Mouse (Mus musculus) small intestine, adult 2 months (tissue): ENCODE data around the gene Dst.

Source experiments
- CTCF ChIP-seq: fragments of 200-500 bp; IDR thresholded peaks from 2 replicates; pipeline ENCODE4 v1.5.1; 2012; ENCODE audit warnings: low read depth, mild to moderate bottlenecking, control low read depth, inconsistent platforms, low read length, moderate library complexity, mixed read lengths; ENCODE audit not compliant: insufficient replicate concordance, insufficient read length; ENCODE audit errors: extremely low read depth
- POLR2A ChIP-seq: fragments of 200-500 bp; IDR thresholded peaks from 2 replicates; pipeline ENCODE4 v1.6.1; 2012; ENCODE audit warnings: low read depth, mild to moderate bottlenecking, control low read depth, inconsistent platforms, low read length, moderate library complexity

DNA sequence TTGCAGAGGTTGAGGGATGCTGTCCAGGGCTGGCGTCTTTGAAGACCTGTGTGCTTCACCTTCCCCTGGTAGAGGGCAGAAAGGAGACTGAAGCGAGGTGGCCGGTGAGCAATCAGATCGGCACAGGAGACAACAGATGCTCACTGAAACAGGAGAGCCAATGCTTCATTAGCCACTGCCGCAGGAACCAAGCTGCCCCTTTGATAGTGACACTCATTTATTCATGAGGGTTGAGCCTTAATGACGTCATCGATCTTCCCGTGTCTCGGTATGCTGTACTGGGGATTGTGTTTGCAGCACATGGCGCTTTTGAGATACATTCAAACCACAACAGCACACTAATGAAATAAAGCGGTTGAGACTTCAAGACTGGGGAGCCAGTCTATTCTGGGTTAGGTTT lies 250.8 kb downstream of the Dst start:
- no peak for TF ChIP-seq CTCF
- TF ChIP-seq POLR2A, result no peak
